Mouse (Mus musculus) thymus, postnatal 4 days (tissue): ENCODE results near the gene Cdkn3.
"Not testable (repeated sequence)": the region's sequence is repeated elsewhere in the genome, so short reads cannot be mapped to it uniquely, and the experiment has no call there.

Source experiments
- DNase-seq: peaks from one replicate; pipeline ENCODE4 v3.0.0; 2021

Gene Cdkn3

GRCm38 (mm10) chr14:46785247-46785646 lies 24.9 kb downstream of the Cdkn3 start:
- DNase-seq: no peak

DNA sequence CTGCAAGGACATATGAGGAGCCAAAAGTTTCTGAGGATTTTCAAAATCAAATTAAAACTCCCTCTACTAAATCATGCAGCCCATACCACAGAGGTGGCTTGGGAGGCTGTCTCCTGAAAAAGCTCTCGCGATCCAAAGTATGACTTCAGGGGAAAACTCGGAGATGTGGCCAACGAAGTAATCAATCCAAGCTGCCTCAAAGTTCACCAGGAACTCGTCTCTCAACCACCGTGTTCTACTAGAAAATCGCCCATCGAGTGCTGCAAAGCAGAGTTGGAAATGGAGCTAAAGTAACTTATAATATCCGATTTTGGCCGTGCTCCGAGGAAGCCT lies 27.1 kb downstream of the Cdkn3 start:
- DNase-seq: no peak

DNA sequence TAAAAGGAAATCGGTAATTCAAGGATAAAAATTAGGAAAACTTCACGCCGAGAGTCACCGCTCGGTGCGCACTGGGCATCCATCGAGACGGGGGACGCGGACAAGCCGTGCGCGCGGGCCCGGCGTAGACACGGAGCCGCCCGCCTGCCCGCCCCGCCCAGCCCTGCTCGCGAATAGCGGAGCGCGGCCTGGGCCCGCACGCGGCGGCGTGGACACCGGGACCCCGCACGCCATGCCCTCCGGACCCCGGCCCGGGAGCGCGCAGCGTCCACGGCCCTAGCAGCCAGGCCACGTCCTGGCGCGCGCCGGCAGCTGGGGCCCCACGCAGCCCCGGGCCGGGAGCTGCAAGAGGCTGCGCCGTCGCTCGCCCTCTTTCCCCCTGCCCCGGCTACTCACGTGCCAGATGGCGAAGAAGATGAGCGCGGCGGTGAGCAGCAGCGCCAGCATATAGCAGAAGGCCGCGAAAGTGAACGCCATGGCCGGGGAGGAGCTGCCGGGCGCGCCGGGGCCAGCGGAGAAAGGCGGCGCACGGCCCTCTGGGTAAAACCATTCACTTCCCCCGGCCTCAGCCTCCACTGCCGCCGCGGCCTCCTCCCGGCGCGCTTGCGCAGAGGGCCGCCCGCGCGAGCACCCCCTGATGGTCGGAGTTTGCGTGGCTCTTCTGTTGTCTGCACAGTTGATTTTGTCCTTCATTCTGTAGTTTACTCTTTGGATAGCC lies 27.6 kb downstream of the Cdkn3 start, which contains the start of gene Cnih1:
Gene Cnih1, minus strand, starts transcription at position 625 of the 718 bp plus-strand sequence.
- peak; percentile 95 for DNase-seq

- peak; percentile 23 for DNase-seq
Observed at GRCm38 (mm10) chr14:46788505-46788901, 28.2 kb downstream of the Cdkn3 start.

DNA sequence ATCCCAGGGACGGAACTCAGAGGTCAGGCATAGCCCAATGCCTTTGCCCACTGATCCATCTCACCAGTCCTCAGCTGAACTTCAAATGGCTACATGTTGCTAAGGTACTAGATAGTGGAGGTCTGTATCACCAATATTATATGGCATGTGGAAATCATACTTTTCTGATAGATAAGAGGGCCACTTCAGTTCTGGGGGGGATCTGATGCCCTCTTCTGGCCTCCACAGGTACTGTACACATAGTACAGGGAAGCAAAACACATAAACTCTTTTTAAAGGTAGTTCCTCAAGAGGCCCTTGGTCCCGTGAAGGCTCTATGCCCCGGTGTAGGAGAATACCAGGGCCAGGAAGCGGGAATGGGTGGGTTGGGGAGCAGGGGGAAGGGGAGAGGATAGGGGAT lies 30.0 kb downstream of the Cdkn3 start:
- DNase-seq: peak; percentile 65

GRCm38 (mm10) chr14:46790723-46791122 lies 30.4 kb downstream of the Cdkn3 start:
- no peak for DNase-seq

- DNase-seq: no peak
Observed at GRCm38 (mm10) chr14:46794157-46794556, 33.8 kb downstream of the Cdkn3 start.

DNA sequence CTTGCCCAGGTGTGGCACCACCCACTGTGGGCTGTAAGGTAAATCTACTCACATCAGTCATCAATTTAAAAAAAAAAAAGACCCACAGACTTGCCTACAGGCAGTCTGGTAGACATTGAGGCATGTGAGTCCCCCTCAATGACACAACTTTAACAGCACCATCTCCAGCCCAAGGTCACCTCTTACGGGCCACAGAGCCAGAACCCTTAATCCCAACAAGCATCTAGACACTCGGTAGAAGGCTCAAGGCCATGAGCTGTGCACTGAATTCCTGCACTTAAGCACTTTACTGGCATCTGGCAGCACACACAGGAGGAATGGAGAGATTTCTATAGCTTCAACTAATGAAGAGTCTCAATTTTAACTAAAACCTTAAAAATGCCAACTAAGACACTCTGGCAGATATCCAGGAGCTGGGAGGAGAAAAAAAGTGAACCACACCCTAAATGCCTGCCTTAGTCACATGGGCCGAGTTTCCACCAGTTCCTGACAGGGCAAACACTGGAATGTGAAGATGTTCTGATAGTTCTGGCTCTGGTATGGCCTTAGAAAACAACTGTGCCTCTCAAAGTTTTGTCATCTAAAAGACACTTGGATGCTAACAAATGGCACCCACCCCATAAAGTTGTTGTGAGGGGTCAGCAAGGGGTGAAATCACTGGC lies 40.5 kb downstream of the Cdkn3 start:
- DNase-seq: no peak

GRCm38 (mm10) chr14:46803259-46803658 lies 42.9 kb downstream of the Cdkn3 start:
- no peak for DNase-seq

GRCm38 (mm10) chr14:46803791-46804190 lies 43.5 kb downstream of the Cdkn3 start:
- no peak for DNase-seq

DNA sequence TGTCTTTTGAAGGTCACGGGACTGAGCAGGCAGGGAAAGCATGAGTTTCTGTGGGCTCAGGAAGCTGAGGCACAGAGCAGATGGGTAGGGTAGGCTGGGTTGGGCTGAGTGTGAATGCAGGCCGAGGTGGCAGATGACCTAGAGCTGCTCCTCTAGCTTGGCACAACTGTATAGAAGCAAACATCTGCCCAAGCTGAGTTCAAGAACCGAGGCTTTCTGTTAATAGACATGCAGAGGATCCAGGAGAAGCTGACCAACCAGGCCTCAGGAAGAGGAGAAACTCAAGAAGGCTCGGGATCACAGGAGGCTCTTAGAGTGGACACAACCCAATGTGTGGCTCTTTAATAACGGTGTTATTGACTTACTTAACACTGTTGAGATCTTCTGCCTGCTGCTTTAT lies 45.8 kb downstream of the Cdkn3 start:
- DNase-seq: no peak

GRCm38 (mm10) chr14:46807927-46808326 lies 47.6 kb downstream of the Cdkn3 start:
- DNase-seq: no peak

GRCm38 (mm10) chr14:46815640-46816039 lies 55.3 kb downstream of the Cdkn3 start:
- DNase-seq: no peak

- DNase-seq: no peak
Observed at GRCm38 (mm10) chr14:46816916-46817622, 56.7 kb downstream of the Cdkn3 start.

DNA sequence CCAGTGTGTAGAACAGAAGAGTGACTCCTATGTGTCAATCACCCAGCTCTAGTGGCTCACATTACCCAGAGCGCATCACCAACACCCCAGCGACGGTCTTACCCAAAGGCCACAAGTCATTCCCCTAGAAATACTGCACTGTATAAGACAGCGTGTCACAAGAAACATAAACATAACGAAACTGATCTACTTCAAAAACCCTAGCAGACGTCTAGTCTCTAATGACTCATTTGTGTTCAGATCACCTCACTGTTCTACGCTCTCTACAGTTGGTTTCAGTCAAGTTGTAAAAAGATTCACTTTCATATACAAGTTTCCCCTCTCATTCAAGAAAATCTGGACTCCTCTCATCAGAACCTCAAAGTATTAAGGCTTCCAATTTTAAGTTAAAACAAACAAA lies 58.4 kb downstream of the Cdkn3 start:
- DNase-seq: no peak

- DNase-seq: not testable (repeated sequence)
Observed at GRCm38 (mm10) chr14:46819961-46820360, 59.6 kb downstream of the Cdkn3 start.
